8 mouse cellular contexts compared by ENCODE assay signal in the genomic region with DNA sequence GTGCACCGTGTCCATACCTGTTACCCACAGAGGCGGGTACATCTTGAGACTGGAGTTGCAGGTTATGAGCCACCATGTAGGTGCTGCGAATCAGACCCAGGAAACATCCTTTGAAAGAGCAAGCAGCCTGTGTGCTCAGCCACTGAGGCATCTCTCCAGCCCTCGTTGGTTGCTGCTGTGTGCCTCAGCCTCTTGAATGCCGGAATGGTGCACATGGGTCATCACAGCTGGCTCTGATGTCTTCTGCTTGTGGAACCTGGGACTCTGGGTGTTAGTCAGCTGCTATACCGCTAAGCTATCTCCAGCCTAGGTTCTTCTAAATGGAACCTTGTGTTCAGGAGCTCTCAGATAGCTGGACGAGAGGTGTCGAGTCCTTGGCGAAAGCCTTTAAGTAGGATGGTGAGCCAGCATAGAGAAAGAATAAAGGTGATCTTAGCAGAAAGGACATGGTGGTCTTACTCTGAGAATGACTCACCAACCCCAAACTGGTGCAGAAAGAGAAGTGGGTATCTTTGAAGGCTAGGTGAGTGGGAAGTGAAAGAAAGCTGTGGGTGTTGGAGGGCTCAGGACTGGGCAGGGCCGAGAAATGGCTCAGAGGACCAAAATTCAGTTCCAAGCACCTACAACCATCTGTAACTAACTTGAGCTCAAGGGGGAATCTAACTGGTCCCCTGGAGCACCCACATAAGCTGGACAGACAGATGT. TPM values are rescaled to one million over a fixed set of nuclear protein-coding genes. Genes with fewer than 3 reads are reported as not detected.
DNase-seq lines count a peak whose midpoint lies in the region; ATAC-seq and TF ChIP-seq lines count a peak whose summit lies in the region.

No protein-coding gene starts in this region.

- DNase-seq in heart, postnatal 10 days = no peak
- no peak for DNase-seq in neural tube, embryonic 11.5 days (ENCODE audit: low spot score)
- DNase-seq in neural tube, embryonic 10.5 days (ENCODE audit: extremely low spot score, low spot score) = no peak
- DNase-seq in left cerebral cortex, postnatal 14 days (ENCODE audit: low spot score in 2 of 2) = no peak
- DNase-seq in cerebellum, postnatal 14 days = no peak

- H3K4me3 ChIP-seq in heart, embryonic 15.5 days = no peak overlapping the region
- no peak overlapping the region for H3K4me3 ChIP-seq in neural tube, embryonic 11.5 days (ENCODE audit: low read depth, low read length)
- no peak overlapping the region for H3K4me3 ChIP-seq in intestine, postnatal 0 days (ENCODE audit: low read depth, low read length)
- no peak overlapping the region for H3K4me3 ChIP-seq in stomach, embryonic 14.5 days (ENCODE audit: low read depth, low read length)

- ATAC-seq in heart, embryonic 15.5 days (replicated peaks; ENCODE audit: insufficient number of reproducible peaks, insufficient read depth, low FRiP score, low read depth) = no peak
- ATAC-seq in neural tube, embryonic 11.5 days (ENCODE audit: insufficient read depth, low FRiP score, low TSS enrichment) = no peak
- no peak for ATAC-seq in intestine, postnatal 0 days
- no peak for ATAC-seq in stomach, embryonic 14.5 days (ENCODE audit: insufficient number of reproducible peaks, insufficient read depth, low FRiP score, low read depth)

- TF ChIP-seq CTCF in intestine, postnatal 0 days (IDR thresholded peaks at IDR 0.05; ENCODE audit: low read depth) = no peak

- intact Hi-C loops in heart, postnatal 10 days (cut with DNase I) = loop anchor here (2.0 kb wide), 1 partner anchor 25 kb away; no protein-coding TSS in a partner anchor
- intact Hi-C loops in left cerebral cortex, postnatal 14 days (cut with DNase I) = no loop called here

- H3K27ac ChIP-seq in heart, embryonic 15.5 days = peak overlapping the region; percentile 24; the same call in 1 of the 2 replicates
- 0 out of 2 replicates have a peak overlapping the region, but pooled peaks have one; percentile 27 for H3K27ac ChIP-seq in neural tube, embryonic 11.5 days (ENCODE audit: low read depth, low read length)
- peak overlapping the region; percentile 63 for H3K27ac ChIP-seq in intestine, postnatal 0 days (ENCODE audit: low read depth, low read length)
- peak overlapping the region; percentile 69 for H3K27ac ChIP-seq in stomach, embryonic 14.5 days (ENCODE audit: low read length)

- no peaks in the 10 kb centered on the region for H3K27me3 ChIP-seq in heart, embryonic 15.5 days
- H3K27me3 ChIP-seq in neural tube, embryonic 11.5 days (ENCODE audit: control insufficient read depth, insufficient read depth, low read length) = no peaks in the 10 kb centered on the region
- H3K27me3 ChIP-seq in intestine, postnatal 0 days (replicated peaks; ENCODE audit: control insufficient read depth, insufficient read depth, low read length) = no peaks in the 10 kb centered on the region
- H3K27me3 ChIP-seq in stomach, embryonic 14.5 days (ENCODE audit: control insufficient read depth, insufficient read depth, low read length) = no peaks in the 10 kb centered on the region

- peaks cover 79% of the 10 kb centered on the region for H3K4me1 ChIP-seq in heart, embryonic 15.5 days (replicated peaks)
- peaks cover 38% of the 10 kb centered on the region for H3K4me1 ChIP-seq in neural tube, embryonic 11.5 days (ENCODE audit: control insufficient read depth, insufficient read depth, low read length)
- H3K4me1 ChIP-seq in intestine, postnatal 0 days (replicated peaks; ENCODE audit: control insufficient read depth, insufficient read depth, low read length) = peaks cover 23% of the 10 kb centered on the region
- peaks cover 48% of the 10 kb centered on the region for H3K4me1 ChIP-seq in stomach, embryonic 14.5 days (ENCODE audit: control insufficient read depth, insufficient read depth, low read length)

- H3K4me2 ChIP-seq in heart, embryonic 15.5 days = no peak overlapping the region
- no peak overlapping the region for H3K4me2 ChIP-seq in neural tube, embryonic 11.5 days (ENCODE audit: low read depth)
- H3K4me2 ChIP-seq in intestine, postnatal 0 days (replicated peaks; ENCODE audit: low read depth) = peak overlapping the region; percentile 35; the same call in 1 of the 2 replicates
- H3K4me2 ChIP-seq in stomach, embryonic 14.5 days (replicated peaks; ENCODE audit: low read depth, low read length) = no peak overlapping the region

- H3K36me3 ChIP-seq in heart, embryonic 15.5 days = no peaks in the 10 kb centered on the region
- no peaks in the 10 kb centered on the region for H3K36me3 ChIP-seq in neural tube, embryonic 11.5 days (ENCODE audit: control insufficient read depth, insufficient read depth, low read length)
- H3K36me3 ChIP-seq in intestine, postnatal 0 days (ENCODE audit: control insufficient read depth, insufficient read depth) = no peaks in the 10 kb centered on the region
- 0 out of 2 replicates have a peak, but pooled peaks cover 5% of the 10 kb centered on the region for H3K36me3 ChIP-seq in stomach, embryonic 14.5 days (ENCODE audit: control insufficient read depth, insufficient read depth, low read length)

- WGBS in heart, embryonic 15.5 days = 71% methylated on average over 10 of the region's 10 CpGs
- WGBS in neural tube, embryonic 11.5 days = 87% methylated on average over 10 of the region's 10 CpGs
- WGBS in intestine, postnatal 0 days = 70% methylated on average over 10 of the region's 10 CpGs
- WGBS in stomach, embryonic 14.5 days = 84% methylated on average over 10 of the region's 10 CpGs

- no peak overlapping the region for H3K9ac ChIP-seq in heart, embryonic 15.5 days
- no peak overlapping the region for H3K9ac ChIP-seq in neural tube, embryonic 11.5 days (ENCODE audit: low read length)
- H3K9ac ChIP-seq in intestine, postnatal 0 days (ENCODE audit: low read depth, low read length) = no peak overlapping the region
- no peak overlapping the region for H3K9ac ChIP-seq in stomach, embryonic 14.5 days (replicated peaks; ENCODE audit: low read depth, low read length)

- no peaks in the 10 kb centered on the region for H3K9me3 ChIP-seq in heart, embryonic 15.5 days (replicated peaks)
- no peaks in the 10 kb centered on the region for H3K9me3 ChIP-seq in neural tube, embryonic 11.5 days (ENCODE audit: control insufficient read depth, low read length)
- no peaks in the 10 kb centered on the region for H3K9me3 ChIP-seq in intestine, postnatal 0 days (ENCODE audit: control insufficient read depth)
- no peaks in the 10 kb centered on the region for H3K9me3 ChIP-seq in stomach, embryonic 14.5 days (ENCODE audit: control insufficient read depth, low read depth, low read length)

RNA-seq across cellular contexts. Expression of gene Srebf2, which starts 16.5 kb away (rescaled TPM):
- 73.8 and 106 TPM in 2 replicates for polyA plus RNA-seq in heart, embryonic 15.5 days (2015; fragmentation: Nextera tagmentation; extraction: Ambion mirVana)
- 10 to 100 TPM; 35.1 to 38.8 TPM for total RNA-seq in heart, postnatal 10 days (2021)
- polyA plus RNA-seq in neural tube, embryonic 11.5 days (2014; fragmentation: Nextera tagmentation; extraction: Ambion mirVana) = 179 and 195 TPM in 2 replicates
- polyA plus RNA-seq in intestine, postnatal 0 days (2015; fragmentation: Nextera tagmentation; extraction: Ambion mirVana) = 68.7 and 69.5 TPM in 2 replicates
- 128 and 133 TPM in 2 replicates for polyA plus RNA-seq in stomach, embryonic 14.5 days (2014; fragmentation: Nextera tagmentation; extraction: Ambion mirVana)
- 100 to 1,000 TPM; 173 to 195 TPM for total RNA-seq in left cerebral cortex, postnatal 14 days (2021)

RNA-seq across cellular contexts. Expression of gene Ccdc134, which starts 35.8 kb away (rescaled TPM):
- polyA plus RNA-seq in heart, embryonic 15.5 days (2015; fragmentation: Nextera tagmentation; extraction: Ambion mirVana) = 7.4 and 11.9 TPM in 2 replicates
- 1 to 10 TPM; 5.1 to 5.5 TPM for total RNA-seq in heart, postnatal 10 days (2021)
- polyA plus RNA-seq in neural tube, embryonic 11.5 days (2014; fragmentation: Nextera tagmentation; extraction: Ambion mirVana) = 19.7 and 23.5 TPM in 2 replicates
- 3.5 and 4.2 TPM in 2 replicates for polyA plus RNA-seq in intestine, postnatal 0 days (2015; fragmentation: Nextera tagmentation; extraction: Ambion mirVana)
- polyA plus RNA-seq in stomach, embryonic 14.5 days (2014; fragmentation: Nextera tagmentation; extraction: Ambion mirVana) = 17.7 and 18.4 TPM in 2 replicates
- 10 to 100 TPM; 10.1 to 12.9 TPM for total RNA-seq in left cerebral cortex, postnatal 14 days (2021)

RNA-seq across cellular contexts. Expression of gene Shisa8, which starts 49.1 kb away (rescaled TPM):
- polyA plus RNA-seq in heart, embryonic 15.5 days (2015; fragmentation: Nextera tagmentation; extraction: Ambion mirVana) = 0.22 and 0.25 TPM in 2 replicates
- under 1 TPM in 1 of 2 experiments, not detected in 1; 0.36 TPM for total RNA-seq in heart, postnatal 10 days (2021)
- polyA plus RNA-seq in neural tube, embryonic 11.5 days (2014; fragmentation: Nextera tagmentation; extraction: Ambion mirVana) = 0.30 and 0.46 TPM in 2 replicates
- not detected in 2 replicates for polyA plus RNA-seq in intestine, postnatal 0 days (2015; fragmentation: Nextera tagmentation; extraction: Ambion mirVana)
- polyA plus RNA-seq in stomach, embryonic 14.5 days (2014; fragmentation: Nextera tagmentation; extraction: Ambion mirVana) = 0.30 and 0.39 TPM in 2 replicates
- total RNA-seq in left cerebral cortex, postnatal 14 days (2021) = 1 to 10 TPM; 4.1 to 4.7 TPM
